Mouse (Mus musculus) lung, postnatal 0 days (tissue): ENCODE measurements around the gene Phka2.

Experiments
- CTCF ChIP-seq: IDR thresholded peaks from 2 replicates; pipeline ENCODE4 v1.5.1; 2016; ENCODE audit warnings: antibody characterized with exemption, mild to moderate bottlenecking
- EP300 ChIP-seq: IDR thresholded peaks from 2 replicates; pipeline ENCODE4 v1.6.1; 2016; ENCODE audit warnings: antibody characterized with exemption, mild to moderate bottlenecking, control low read depth

GRCm38 (mm10) chrX:160610482-160610881 lies 108.5 kb downstream of the Phka2 start:
- TF ChIP-seq CTCF: no peak
- TF ChIP-seq EP300: no peak
